Comparison of ENCODE assay signal across 8 mouse cellular contexts in the genomic region with DNA sequence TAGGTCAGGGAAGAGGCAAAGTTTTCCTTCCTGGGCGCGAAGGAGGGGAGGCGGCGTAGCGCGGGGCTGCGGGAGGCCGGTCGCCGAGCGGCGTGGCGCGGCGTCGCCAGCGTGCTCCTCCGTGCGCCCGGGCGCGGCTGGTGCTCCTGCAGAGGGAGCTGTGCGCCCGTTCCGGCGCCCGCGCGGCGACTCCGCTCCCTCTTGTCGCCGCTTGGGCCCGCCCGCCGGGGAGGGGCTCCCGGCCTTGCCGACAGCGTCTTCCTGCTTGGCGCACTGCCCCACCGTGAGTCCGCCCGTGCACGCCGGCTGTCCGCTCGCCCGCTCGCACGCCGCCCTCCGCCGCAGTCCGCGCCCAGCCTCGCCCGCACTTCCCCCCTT. TPM values are rescaled to one million over a fixed set of nuclear protein-coding genes. Genes with fewer than 3 reads are reported as not detected.
DNase-seq lines count a peak whose midpoint lies in the region; ATAC-seq and TF ChIP-seq lines count a peak whose summit lies in the region.

A gene (plus strand): TSS at position 273 of the 378 bp plus-strand sequence.

- H3K9me3 ChIP-seq in MEL (replicated peaks; ENCODE audit: insufficient read depth, low read length) = no peaks in the 10 kb centered on the region
- H3K9me3 ChIP-seq in forebrain, embryonic 15.5 days = no peaks in the 10 kb centered on the region
- no peaks in the 10 kb centered on the region for H3K9me3 ChIP-seq in lung, embryonic 14.5 days (ENCODE audit: low read depth, low read length)

- TF ChIP-seq EP300 in MEL (IDR thresholded peaks at IDR 0.05; ENCODE audit: low read depth in 1 of 2, low read length in 2 of 2) = no peak

- no peaks in the 10 kb centered on the region for H3K27me3 ChIP-seq in MEL (ENCODE audit: control insufficient read depth in 1 of 2, insufficient read depth in 2 of 2, low read length in 2 of 2)
- H3K27me3 ChIP-seq in forebrain, embryonic 15.5 days = no peaks in the 10 kb centered on the region
- no peaks in the 10 kb centered on the region for H3K27me3 ChIP-seq in lung, embryonic 14.5 days (ENCODE audit: insufficient read depth, low read length)

- peak within 1 kb of the TSS; percentile 75 for H3K4me2 ChIP-seq in forebrain, embryonic 15.5 days (replicated peaks)
- H3K4me2 ChIP-seq in lung, embryonic 14.5 days = peak within 1 kb of the TSS; percentile 74

- H3K9ac ChIP-seq in MEL (ENCODE audit: control insufficient read depth, low read depth, low read length, poor library complexity, severe bottlenecking) = peak within 1 kb of the TSS; percentile 97
- H3K9ac ChIP-seq in forebrain, embryonic 15.5 days (replicated peaks) = peak within 1 kb of the TSS; percentile 76
- H3K9ac ChIP-seq in lung, embryonic 14.5 days = peak within 1 kb of the TSS; percentile 94

- peak; percentile 90 for DNase-seq in MEL (ENCODE audit: low read depth, low spot score)
- DNase-seq in cerebellum, adult 11-12 months = peak; percentile 93
- peak; percentile 87 for DNase-seq in heart, postnatal 25 days (ENCODE audit: low spot score)
- peak; percentile 90 to 91 for DNase-seq in layer of hippocampus, adult 2 months (ENCODE audit: low spot score in 2 of 2)
- DNase-seq in lung, embryonic 14.5 days = peak; percentile 96
- DNase-seq in testis, postnatal 14 days (ENCODE audit: low spot score) = peak; percentile 89

- peak in 2 of 3 experiments; percentile 65 to 75; a peak in 5 of 6 replicates for TF ChIP-seq CTCF in MEL (IDR thresholded peaks at IDR 0.05 in 2 of 3, conservative IDR thresholded peaks at IDR 0.05 in 1 of 3; ENCODE audit: control insufficient read depth in 1 of 3, insufficient read depth in 1 of 3, low read depth in 2 of 3, low read length in 3 of 3, poor library complexity in 1 of 3, severe bottlenecking in 1 of 3)
- TF ChIP-seq CTCF in layer of hippocampus, adult 2 months (conservative IDR thresholded peaks at IDR 0.05) = peak; percentile 72
- peak; percentile 22; the same call in 1 of the 2 replicates for TF ChIP-seq CTCF in lung, embryonic 14.5 days (IDR thresholded peaks at IDR 0.05; ENCODE audit: low read depth)

- intact Hi-C loops in heart, postnatal 25 days (cut with DNase I) = loop anchor here (5.0 kb wide), 1 partner anchor 60 kb away; no protein-coding TSS in a partner anchor

- H3K4me3 ChIP-seq in MEL (ENCODE audit: control insufficient read depth in 1 of 2, insufficient read depth in 1 of 2, low read depth in 2 of 2, low read length in 2 of 2) = peak within 1 kb of the TSS; percentile 99
- H3K4me3 ChIP-seq in forebrain, embryonic 15.5 days = peak within 1 kb of the TSS; percentile 69
- peak within 1 kb of the TSS; percentile 91 for H3K4me3 ChIP-seq in layer of hippocampus, adult 2 months
- peak within 1 kb of the TSS; percentile 97 for H3K4me3 ChIP-seq in lung, embryonic 14.5 days (ENCODE audit: low read depth, low read length)

- TF ChIP-seq RAD21 in MEL (IDR thresholded peaks at IDR 0.05; ENCODE audit: low read depth, low read length) = peak; percentile 26; the same call in 1 of the 2 replicates

- peaks cover 14 to 51% of the 10 kb centered on the region in 2 experiments for H3K4me1 ChIP-seq in MEL (ENCODE audit: control insufficient read depth in 1 of 2, insufficient read depth in 2 of 2, low read length in 2 of 2)
- H3K4me1 ChIP-seq in forebrain, embryonic 15.5 days = peaks cover 20% of the 10 kb centered on the region
- H3K4me1 ChIP-seq in lung, embryonic 14.5 days (ENCODE audit: insufficient read depth) = no peaks in the 10 kb centered on the region; the same call in none of the 2 replicates

- peaks cover 40% of the 10 kb centered on the region for H3K79me2 ChIP-seq in MEL (ENCODE audit: control insufficient read depth, insufficient read depth, low read length, poor library complexity)

- under 1% methylated on average over 53 of the region's 57 CpGs for WGBS in forebrain, embryonic 15.5 days
- WGBS in lung, embryonic 14.5 days = 1% methylated on average over 27 of the region's 57 CpGs

- peaks cover 1 to 52% of the 10 kb centered on the region in 2 experiments; a peak in 3 of 4 replicates for H3K36me3 ChIP-seq in MEL (ENCODE audit: control insufficient read depth in 1 of 2, insufficient read depth in 2 of 2, low read length in 2 of 2)
- no peaks in the 10 kb centered on the region for H3K36me3 ChIP-seq in forebrain, embryonic 15.5 days
- H3K36me3 ChIP-seq in lung, embryonic 14.5 days (ENCODE audit: insufficient read depth) = 0 out of 2 replicates have a peak, but pooled peaks cover under 1% of the 10 kb centered on the region

- ATAC-seq in forebrain, embryonic 15.5 days (replicated peaks) = peak; percentile 97
- ATAC-seq in lung, embryonic 14.5 days (ENCODE audit: insufficient read depth) = peak; percentile 95
- peak; percentile 89 for ATAC-seq in neutrophil, adult 5-6 weeks (ENCODE audit: extremely low read depth, insufficient number of reproducible peaks, low FRiP score, poor library complexity, severe bottlenecking)

- H3K27ac ChIP-seq in MEL (ENCODE audit: control insufficient read depth, low read depth, low read length) = peak within 1 kb of the TSS; percentile 82
- H3K27ac ChIP-seq in forebrain, embryonic 15.5 days (replicated peaks) = peak within 1 kb of the TSS; percentile 75
- peak within 1 kb of the TSS; percentile 86 for H3K27ac ChIP-seq in layer of hippocampus, adult 2 months
- peak within 1 kb of the TSS; percentile 90 for H3K27ac ChIP-seq in lung, embryonic 14.5 days (ENCODE audit: low read depth)

- TF ChIP-seq POLR2A in MEL (IDR thresholded peaks at IDR 0.05; ENCODE audit: control insufficient read depth in 1 of 2, insufficient read depth in 1 of 2, low read depth in 1 of 2, low read length in 2 of 2, poor library complexity in 1 of 2) = peak; percentile 59 to 63; a peak in 2 of 4 replicates

TF ChIP-seq in MEL, 35 proteins besides CTCF, POLR2A, EP300 and RAD21:
- TF ChIP-seq KAT2A (conservative IDR thresholded peaks at IDR 0.05; ENCODE audit: low read depth, low read length) (no peak), TAL1 (IDR thresholded peaks at IDR 0.05; ENCODE audit: low read length) (no peak), NELFE (IDR thresholded peaks at IDR 0.05; ENCODE audit: low read depth, low read length) (peak; percentile 67), MXI1 (IDR thresholded peaks at IDR 0.05; ENCODE audit: low read depth, low read length) (peak; percentile 93), SIN3A (IDR thresholded peaks at IDR 0.05; ENCODE audit: low read length) (0 out of 2 replicates have a peak, but pooled peaks have one; percentile 55), MEF2A (IDR thresholded peaks at IDR 0.05; ENCODE audit: extremely low read depth, insufficient replicate concordance, low read depth, low read length, poor library complexity, severe bottlenecking) (0 out of 2 replicates have a peak, but pooled peaks have one; percentile 17), MAFK (IDR thresholded peaks at IDR 0.05; ENCODE audit: borderline replicate concordance, low read depth, low read length) (no peak), USF2 (IDR thresholded peaks at IDR 0.05; ENCODE audit: borderline replicate concordance in 1 of 2, insufficient read depth in 1 of 2, low read depth in 1 of 2, low read length in 2 of 2) (no peak), CHD1 (IDR thresholded peaks at IDR 0.05; ENCODE audit: low read depth, low read length) (no peak), POLR2AphosphoS5 (IDR thresholded peaks at IDR 0.05; ENCODE audit: borderline replicate concordance, low read depth, low read length) (no peak), MYB (IDR thresholded peaks at IDR 0.05; ENCODE audit: low read depth, low read length) (no peak), BHLHE40 (IDR thresholded peaks at IDR 0.05; ENCODE audit: borderline replicate concordance, low read depth, low read length) (peak; percentile 45; the same call in 1 of the 2 replicates), SMC3 (IDR thresholded peaks at IDR 0.05; ENCODE audit: low read depth, low read length) (no peak), MAZ (IDR thresholded peaks at IDR 0.05; ENCODE audit: low read depth, low read length) (peak; percentile 63; the same call in 1 of the 2 replicates), USF1 (IDR thresholded peaks at IDR 0.05; ENCODE audit: low read depth, low read length) (no peak), TCF12 (IDR thresholded peaks at IDR 0.05; ENCODE audit: low read depth, low read length) (peak; percentile 42; the same call in 1 of the 2 replicates), E2F4 (IDR thresholded peaks at IDR 0.05; ENCODE audit: borderline replicate concordance, low read depth, low read length) (no peak), MYC (IDR thresholded peaks at IDR 0.05; ENCODE audit: low read depth, low read length) (peak; percentile 67; the same call in 1 of the 2 replicates), ZKSCAN1 (IDR thresholded peaks at IDR 0.05; ENCODE audit: low read depth, low read length) (no peak), CHD2 (IDR thresholded peaks at IDR 0.05; ENCODE audit: low read length) (no peak), MAX (IDR thresholded peaks at IDR 0.05; ENCODE audit: low read length) (peak; percentile 69; the same call in 1 of the 2 replicates), HCFC1 (IDR thresholded peaks at IDR 0.05; ENCODE audit: low read depth, low read length) (peak; percentile 69), TBP (IDR thresholded peaks at IDR 0.05; ENCODE audit: low read depth, low read length) (no peak), ZC3H11A (IDR thresholded peaks at IDR 0.05; ENCODE audit: low read depth, low read length) (no peak), ELF1 (IDR thresholded peaks at IDR 0.05; ENCODE audit: low read depth, low read length) (peak; percentile 87), NRF1 (IDR thresholded peaks at IDR 0.05; ENCODE audit: insufficient read depth, low read depth, low read length, poor library complexity, severe bottlenecking) (0 out of 2 replicates have a peak, but pooled peaks have one; percentile 17), ETS1 (IDR thresholded peaks at IDR 0.05; ENCODE audit: low read depth, low read length) (peak; percentile 47; the same call in 1 of the 2 replicates), POLR2AphosphoS2 (IDR thresholded peaks at IDR 0.05; ENCODE audit: low read length) (no peak)

RNA-seq across cellular contexts. Expression of the gene that starts here (rescaled TPM):
- 12.0 and 12.3 TPM in 2 replicates for total RNA-seq in MEL (2012; rRNA removed)
- polyA plus RNA-seq in MEL (2012; ENCODE audit: insufficient read depth in 1 of 2, insufficient read length in 2 of 2, low read depth in 1 of 2, low replicate concordance in 2 of 2, missing spikeins in 1 of 2) = 10 to 100 TPM in 1 of 2 experiments, not detected in 1; 24.4 TPM
- polyA plus RNA-seq in forebrain, embryonic 15.5 days (2015; fragmentation: Nextera tagmentation; extraction: Ambion mirVana) = 19.2 and 19.5 TPM in 2 replicates
- total RNA-seq in heart, postnatal 25 days (2021) = 10 to 100 TPM; 15.5 to 16.5 TPM
- total RNA-seq in layer of hippocampus, adult 2 months (2021) = 1 to 10 TPM; 8.8 to 9.5 TPM
- 34.1 and 34.6 TPM in 2 replicates for polyA plus RNA-seq in lung, embryonic 14.5 days (2014; fragmentation: Nextera tagmentation; extraction: Ambion mirVana)
- total RNA-seq in neutrophil, adult 5-6 weeks (2017) = 9.5 and 11.2 TPM in 2 replicates

Comparison
In these comparisons a context has a peak if more than half of its experiments do, and no peak if none do; other contexts are left out.
1. Peak in every context shown above with its lines: DNase-seq, ATAC-seq, H3K4me3 ChIP-seq and H3K27ac ChIP-seq.
2. CTCF ChIP-seq: peak in every context shown above with its lines; median percentile 72 in layer of hippocampus, adult 2 months; 70 in MEL; 22 in lung, embryonic 14.5 days.